Mouse (Mus musculus) C2C12 (cell line): ENCODE results near the gene Ptpn12. TPM values are rescaled to one million over a fixed set of nuclear protein-coding genes. Genes with fewer than 3 reads are reported as not detected.

ENCODE experiments used
- H3K27me3 ChIP-seq: one replicate; pipeline ENCODE4 v1.6.1; 2011; ENCODE audit not compliant: control insufficient read depth, insufficient read depth, insufficient read length
- H3K36me3 ChIP-seq: one replicate; pipeline ENCODE4 v1.6.1; 2011; ENCODE audit not compliant: control insufficient read depth, insufficient read depth
- H3K4me3 ChIP-seq: one replicate; pipeline ENCODE4 v1.5.1; 2011; ENCODE audit warnings: mild to moderate bottlenecking, control low read depth; ENCODE audit not compliant: poor library complexity, insufficient read depth, severe bottlenecking
- H3K79me2 ChIP-seq: one replicate; pipeline ENCODE4 v1.6.1; 2011; ENCODE audit not compliant: control insufficient read depth, insufficient read depth
- H3K79me3 ChIP-seq: one replicate; pipeline ENCODE4 v1.6.1; 2011; ENCODE audit warnings: low read depth, control low read depth
- H3ac ChIP-seq: one replicate; pipeline ENCODE3; 2011; ENCODE audit warnings: low read depth; ENCODE audit not compliant: control insufficient read depth, insufficient read length
- CEBPB ChIP-seq: IDR thresholded peaks from one replicate; pipeline ENCODE4 v1.6.1; 2011; ENCODE audit warnings: low read depth, mild to moderate bottlenecking, control low read depth, moderate library complexity
- CTCF ChIP-seq: IDR thresholded peaks from one replicate; pipeline ENCODE4 v1.5.1; 2011; ENCODE audit not compliant: control insufficient read depth, insufficient read depth, insufficient read length
- FOSL1 ChIP-seq: IDR thresholded peaks from one replicate; pipeline ENCODE4 v1.8.0; 2011; ENCODE audit warnings: mild to moderate bottlenecking, low read length; ENCODE audit not compliant: poor library complexity, insufficient read depth, severe bottlenecking
- MAX ChIP-seq: IDR thresholded peaks from one replicate; pipeline ENCODE4 v1.6.1; 2011; ENCODE audit warnings: mild to moderate bottlenecking, control low read depth
- MYOD1 ChIP-seq: IDR thresholded peaks from one replicate; pipeline ENCODE4 v1.6.1; 2011; ENCODE audit warnings: low read depth; ENCODE audit not compliant: control insufficient read depth, insufficient read length
- MYOG ChIP-seq: IDR thresholded peaks from one replicate; pipeline ENCODE4 v1.6.1; 2011; ENCODE audit not compliant: control insufficient read depth, insufficient read length; ENCODE audit errors: extremely low read depth
- USF1 ChIP-seq: IDR thresholded peaks from one replicate; pipeline ENCODE4 v1.6.1; 2011; ENCODE audit warnings: low read depth, mild to moderate bottlenecking, control low read depth, moderate library complexity
- polyA plus RNA-seq: library from polyadenylated mRNA; unstranded; fragments of >200 nt; fragmentation: generic; extraction: Trizol; gene quantifications from one replicate; pipeline ENCODE4 v1.2.1, GENCODE M21; 2012; ENCODE audit warnings: missing spikeins

The Ptpn12 gene
- polyA plus RNA-seq, 1 experiment = 20.3 TPM

GRCm38 (mm10) chr5:21054472-21055070 lies 1.1 kb downstream of the Ptpn12 start:
- H3K27me3 ChIP-seq = no peaks in the 10 kb centered on the region
- H3K4me3 ChIP-seq = peak overlapping the region; percentile 90
- H3K36me3 ChIP-seq = no peaks in the 10 kb centered on the region
- H3ac ChIP-seq = peak overlapping the region; percentile 99
- H3K79me2 ChIP-seq = peaks cover 61% of the 10 kb centered on the region
- peaks cover 54% of the 10 kb centered on the region for H3K79me3 ChIP-seq
- no peak for TF ChIP-seq MAX
- TF ChIP-seq CEBPB = peak; percentile 100
- TF ChIP-seq FOSL1 = no peak
- TF ChIP-seq MYOG = no peak
- TF ChIP-seq CTCF = no peak
- no peak for TF ChIP-seq USF1

DNA sequence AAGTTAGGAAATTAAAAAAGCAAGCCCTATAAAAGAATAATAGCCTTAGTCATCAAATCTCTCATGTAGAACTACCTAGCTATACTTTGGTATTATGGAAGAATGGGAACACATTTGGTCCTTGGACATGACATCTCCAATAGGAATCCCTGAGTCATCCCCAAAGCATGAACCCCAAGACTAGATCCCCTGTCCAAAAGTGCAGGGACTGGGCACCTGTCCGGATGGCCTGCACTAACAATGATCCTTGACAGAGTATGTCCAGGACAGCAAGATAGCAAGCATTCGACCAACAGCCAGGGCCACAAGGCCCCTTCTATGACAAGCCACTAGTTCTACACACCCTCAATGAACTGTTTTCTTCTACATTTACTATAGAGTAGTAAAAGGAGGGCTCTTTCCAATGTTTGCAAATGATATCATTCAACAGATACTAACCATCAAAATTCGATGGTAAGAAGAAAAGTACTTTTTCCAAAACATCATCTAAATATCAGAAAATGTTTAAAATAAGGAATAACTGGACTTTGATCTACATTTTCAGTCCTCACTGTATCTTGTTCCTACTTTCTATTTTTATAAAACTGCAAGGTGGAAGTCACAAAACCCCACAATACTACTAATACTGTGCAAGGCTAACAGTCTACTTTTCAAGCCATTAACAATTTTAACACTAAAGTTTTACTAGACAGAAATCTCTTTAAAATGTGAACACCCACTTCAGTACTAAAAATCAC lies 2.0 kb downstream of the Ptpn12 start:
- no peaks in the 10 kb centered on the region for H3K27me3 ChIP-seq
- H3ac ChIP-seq = no peak overlapping the region
- no peak for TF ChIP-seq CTCF
- no peak for TF ChIP-seq CEBPB
- TF ChIP-seq MYOD1 = peak; percentile 55
- peak overlapping the region; percentile 90 for H3K4me3 ChIP-seq
- H3K79me3 ChIP-seq = peaks cover 63% of the 10 kb centered on the region
- no peaks in the 10 kb centered on the region for H3K36me3 ChIP-seq
- peaks cover 69% of the 10 kb centered on the region for H3K79me2 ChIP-seq

- no peaks in the 10 kb centered on the region for H3K27me3 ChIP-seq
- TF ChIP-seq CTCF (no peak), CEBPB (no peak), MAX (no peak), USF1 (no peak), MYOD1 (no peak), FOSL1 (no peak), MYOG (no peak)
- no peak overlapping the region for H3K4me3 ChIP-seq
- H3K79me2 ChIP-seq = peaks cover 81% of the 10 kb centered on the region
- peaks cover 73% of the 10 kb centered on the region for H3K79me3 ChIP-seq
- no peaks in the 10 kb centered on the region for H3K36me3 ChIP-seq
- no peak overlapping the region for H3ac ChIP-seq
Measured at GRCm38 (mm10) chr5:21052521-21052920, 3.2 kb downstream of the Ptpn12 start.

- H3K79me3 ChIP-seq = peaks cover 91% of the 10 kb centered on the region
- no peak overlapping the region for H3ac ChIP-seq
- H3K27me3 ChIP-seq = no peaks in the 10 kb centered on the region
- no peaks in the 10 kb centered on the region for H3K36me3 ChIP-seq
- H3K79me2 ChIP-seq = peaks cover 99% of the 10 kb centered on the region
- TF ChIP-seq CEBPB (no peak), MAX (no peak), FOSL1 (no peak), USF1 (no peak), MYOD1 (no peak), CTCF (no peak), MYOG (no peak)
- H3K4me3 ChIP-seq = no peak overlapping the region
Measured at GRCm38 (mm10) chr5:21050770-21051122, 5.0 kb downstream of the Ptpn12 start.

DNA sequence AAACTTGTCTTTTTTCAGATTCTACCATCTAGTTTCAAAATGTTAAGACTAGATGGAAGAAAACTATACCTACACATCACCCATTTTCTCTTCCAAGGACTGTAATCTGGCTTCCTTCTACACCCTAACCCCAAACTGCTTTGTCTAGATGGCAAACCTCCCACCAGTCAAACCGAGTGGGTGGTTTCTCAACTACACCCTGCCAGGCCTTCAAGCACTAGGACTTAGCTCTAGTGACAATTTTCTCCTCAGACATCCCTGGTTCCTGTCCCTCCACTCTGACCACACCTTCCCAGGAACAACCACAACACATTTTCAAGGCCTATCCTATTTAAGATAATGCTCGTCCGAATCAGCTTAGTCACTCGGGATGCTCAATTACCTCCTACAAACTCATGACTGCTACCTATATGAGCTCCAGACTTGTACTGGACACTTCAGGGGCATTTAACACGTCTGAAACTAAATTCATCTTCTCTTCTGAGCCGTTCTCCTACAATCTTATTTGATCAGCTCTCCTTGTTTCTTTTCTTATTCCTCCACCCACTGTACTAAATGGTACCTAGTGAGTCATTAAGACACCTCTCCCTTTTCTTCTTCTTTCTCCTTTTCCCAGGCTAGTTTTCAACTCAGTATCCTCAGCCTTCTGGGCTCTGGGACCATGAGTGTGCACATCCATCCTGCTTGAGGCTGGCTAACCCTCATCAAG lies 5.5 kb downstream of the Ptpn12 start:
- Histone ChIP-seq H3K36me3 (no peaks in the 10 kb centered on the region), H3K79me3 (peaks cover 94% of the 10 kb centered on the region), H3K27me3 (no peaks in the 10 kb centered on the region), H3ac (no peak overlapping the region), H3K4me3 (no peak overlapping the region), H3K79me2 (peaks cover 100% of the 10 kb centered on the region)
- TF ChIP-seq MAX (no peak), CEBPB (no peak), CTCF (no peak), MYOG (no peak), FOSL1 (no peak), USF1 (no peak), MYOD1 (no peak)

- Histone ChIP-seq H3K36me3 (no peaks in the 10 kb centered on the region), H3K27me3 (no peaks in the 10 kb centered on the region), H3K4me3 (no peak overlapping the region), H3ac (no peak overlapping the region), H3K79me2 (peaks cover 100% of the 10 kb centered on the region), H3K79me3 (peaks cover 97% of the 10 kb centered on the region)
- TF ChIP-seq MAX (no peak), CTCF (no peak), MYOG (no peak), FOSL1 (no peak), USF1 (no peak), MYOD1 (no peak), CEBPB (no peak)
Measured at GRCm38 (mm10) chr5:21049006-21049405, 6.7 kb downstream of the Ptpn12 start.
